Mouse (Mus musculus) gastrocnemius, adult 2 months (tissue): ENCODE data around the gene Scap. TPM values are rescaled to one million over a fixed set of nuclear protein-coding genes. Genes with fewer than 3 reads are reported as not detected.
"Not testable (repeated sequence)": the region's sequence is repeated elsewhere in the genome, so short reads cannot be mapped to it uniquely, and the experiment has no call there.

ENCODE experiments used
- DNase-seq: peaks from one replicate; pipeline ENCODE4 v3.0.0; 2022
- H3K27ac ChIP-seq: fragments of 200-600 bp; 2 replicates; pipeline ENCODE4 v1.8.1; 2022; ENCODE audit warnings: mild to moderate bottlenecking
- H3K4me3 ChIP-seq: fragments of 200-600 bp; 2 replicates; pipeline ENCODE4 v1.8.1; 2022; ENCODE audit warnings: mild to moderate bottlenecking, moderate library complexity
- CTCF ChIP-seq: fragments of 200-600 bp; IDR thresholded peaks from 2 replicates; pipeline ENCODE4 v1.8.1; 2022; ENCODE audit warnings: antibody characterized with exemption, mild to moderate bottlenecking, moderate library complexity
- intact Hi-C: fragments of 180-260 bp; cut with DNase I; formaldehyde crosslinking; loops from one replicate; pipeline ENCODE4 v1.15.1; 2025
- total RNA-seq, 2 experiments: library from RNA; stranded (reverse); gene quantifications; 2 replicates each; pipeline ENCODE4 v1.2.3; 2021

The Scap gene
- total RNA-seq, 2 experiments from 2014 or later = 16.6 to 17.0 TPM

GRCm38 (mm10) chr9:110373871-110374270 lies 40.8 kb downstream of the Scap start:
- H3K4me3 ChIP-seq = no peak overlapping the region
- no peak overlapping the region for H3K27ac ChIP-seq
- DNase-seq = no peak
- intact Hi-C loops = no loop called here
- no peak for TF ChIP-seq CTCF

- no peak overlapping the region for H3K4me3 ChIP-seq
- DNase-seq = no peak
- intact Hi-C loops = no loop called here
- no peak for TF ChIP-seq CTCF
- no peak overlapping the region for H3K27ac ChIP-seq
These were observed 42.6 kb downstream of the Scap start for GRCm38 (mm10) chr9:110375668-110376067.

- H3K27ac ChIP-seq, DNase-seq, intact Hi-C loops, H3K4me3 ChIP-seq: not testable (repeated sequence)
These were observed 44.6 kb downstream of the Scap start for GRCm38 (mm10) chr9:110377655-110378054.

GRCm38 (mm10) chr9:110379361-110379760 lies 46.3 kb downstream of the Scap start:
- no peak for DNase-seq
- no peak overlapping the region for H3K27ac ChIP-seq
- H3K4me3 ChIP-seq = no peak overlapping the region
- TF ChIP-seq CTCF = no peak
- intact Hi-C loops = no loop called here

GRCm38 (mm10) chr9:110380662-110381061 lies 47.6 kb downstream of the Scap start:
- TF ChIP-seq CTCF = no peak
- no peak for DNase-seq
- Histone ChIP-seq H3K4me3 (no peak overlapping the region), H3K27ac (no peak overlapping the region)
- intact Hi-C loops = no loop called here

GRCm38 (mm10) chr9:110381292-110381691 lies 48.2 kb downstream of the Scap start:
- TF ChIP-seq CTCF = no peak
- intact Hi-C loops = no loop called here
- H3K27ac ChIP-seq = no peak overlapping the region
- no peak for DNase-seq
- no peak overlapping the region for H3K4me3 ChIP-seq

GRCm38 (mm10) chr9:110384369-110384929 lies 51.4 kb downstream of the Scap start:
- Histone ChIP-seq H3K27ac (no peak overlapping the region), H3K4me3 (no peak overlapping the region)
- intact Hi-C loops = no loop called here
- no peak for DNase-seq
- no peak for TF ChIP-seq CTCF

GRCm38 (mm10) chr9:110388011-110388410 lies 54.9 kb downstream of the Scap start:
- TF ChIP-seq CTCF = no peak
- Histone ChIP-seq H3K4me3 (no peak overlapping the region), H3K27ac (no peak overlapping the region)
- intact Hi-C loops = no loop called here
- DNase-seq = no peak

- Histone ChIP-seq H3K27ac (no peak overlapping the region), H3K4me3 (no peak overlapping the region)
- no peak for TF ChIP-seq CTCF
- no peak for DNase-seq
- intact Hi-C loops = no loop called here
These were observed 57.8 kb downstream of the Scap start for GRCm38 (mm10) chr9:110390843-110391242.

GRCm38 (mm10) chr9:110393295-110393694 lies 60.2 kb downstream of the Scap start:
- DNase-seq = no peak
- intact Hi-C loops = no loop called here
- no peak for TF ChIP-seq CTCF
- Histone ChIP-seq H3K27ac (no peak overlapping the region), H3K4me3 (no peak overlapping the region)

GRCm38 (mm10) chr9:110400650-110401049 lies 67.6 kb downstream of the Scap start:
- no peak for DNase-seq
- intact Hi-C loops = no loop called here
- no peak for TF ChIP-seq CTCF
- Histone ChIP-seq H3K4me3 (no peak overlapping the region), H3K27ac (no peak overlapping the region)

- Histone ChIP-seq H3K27ac (no peak overlapping the region), H3K4me3 (no peak overlapping the region)
- no peak for DNase-seq
- intact Hi-C loops = no loop called here
- no peak for TF ChIP-seq CTCF
These were observed 69.6 kb downstream of the Scap start for GRCm38 (mm10) chr9:110402731-110403130.

- H3K4me3 ChIP-seq, H3K27ac ChIP-seq, DNase-seq, intact Hi-C loops: not testable (repeated sequence)
These were observed 70.2 kb downstream of the Scap start for GRCm38 (mm10) chr9:110403240-110403639.

GRCm38 (mm10) chr9:110407311-110408098 lies 74.4 kb downstream of the Scap start:
- Histone ChIP-seq H3K4me3 (peak overlapping the region; percentile 79), H3K27ac (peak overlapping the region; percentile 95)
- no peak for DNase-seq
- no peak for TF ChIP-seq CTCF
- intact Hi-C loops = loop anchor here (5.0 kb wide), 1 partner anchor 75 kb away; the partner anchor contains the start of gene Scap
